Mouse (Mus musculus) MEL (cell line): ENCODE data around the gene Mdc1. TPM values are rescaled to one million over a fixed set of nuclear protein-coding genes. Genes with fewer than 3 reads are reported as not detected.

Source experiments
- DNase-seq: peaks from one replicate; pipeline ENCODE4 v3.0.0; 2011; ENCODE audit warnings: low read depth, low spot score
- H3K27ac ChIP-seq: 2 replicates; pipeline ENCODE4 v1.5.1; 2012; ENCODE audit warnings: low read depth, mild to moderate bottlenecking, control low read depth, low read length, moderate library complexity; ENCODE audit not compliant: control insufficient read depth
- H3K27me3 ChIP-seq, 2 experiments: fragments of 150-350 bp in 1 of 2; sonication (generic) in 1 of 2; 2 replicates each; pipeline ENCODE4 v1.6.1; 2012; ENCODE audit warnings: low read length in 2 of 2, mild to moderate bottlenecking in 2 of 2, improper control_type of control experiment in 1 of 2, moderate library complexity in 1 of 2; ENCODE audit not compliant: insufficient read depth in 2 of 2, control insufficient read depth in 1 of 2
- H3K36me3 ChIP-seq, 2 experiments: 2 replicates each; pipeline ENCODE4 v1.6.1; 2012 to 2014; ENCODE audit warnings: low read length in 2 of 2, improper control_type of control experiment in 1 of 2, inconsistent platforms in 1 of 2, mild to moderate bottlenecking in 1 of 2; ENCODE audit not compliant: insufficient read depth in 2 of 2, control insufficient read depth in 1 of 2
- H3K4me1 ChIP-seq, 2 experiments: fragments of 150-350 bp in 1 of 2; sonication (generic) in 1 of 2; 2 replicates each; pipeline ENCODE4 v1.6.1; 2012; ENCODE audit warnings: low read length in 2 of 2, improper control_type of control experiment in 1 of 2, mild to moderate bottlenecking in 1 of 2; ENCODE audit not compliant: insufficient read depth in 2 of 2, control insufficient read depth in 1 of 2
- H3K4me3 ChIP-seq, 2 experiments: fragments of 150-350 bp in 1 of 2; sonication (generic) in 1 of 2; 2 replicates each; pipeline ENCODE4 v1.5.1; 2012; ENCODE audit warnings: low read depth in 2 of 2, low read length in 2 of 2, mild to moderate bottlenecking in 2 of 2, moderate library complexity in 2 of 2, control low read depth in 1 of 2, improper control_type of control experiment in 1 of 2; ENCODE audit not compliant: control insufficient read depth in 1 of 2, insufficient read depth in 1 of 2
- H3K79me2 ChIP-seq: 2 replicates; pipeline ENCODE4 v1.6.1; 2012; ENCODE audit warnings: mild to moderate bottlenecking, low read length, moderate library complexity; ENCODE audit not compliant: control insufficient read depth, poor library complexity, insufficient read depth
- H3K9ac ChIP-seq: 2 replicates; pipeline ENCODE4 v1.6.1; 2012; ENCODE audit warnings: low read depth, mild to moderate bottlenecking, control low read depth, low read length, moderate library complexity; ENCODE audit not compliant: control insufficient read depth, poor library complexity, severe bottlenecking
- H3K9me3 ChIP-seq: fragments of 150-350 bp; sonication (generic); replicated peaks from 2 replicates; pipeline ENCODE4 v1.6.1; 2012; ENCODE audit warnings: mild to moderate bottlenecking, low read length, improper control_type of control experiment, moderate library complexity; ENCODE audit not compliant: insufficient read depth
- CHD1 ChIP-seq: IDR thresholded peaks from 2 replicates; pipeline ENCODE4 v1.6.1; 2012; ENCODE audit warnings: low read depth, mild to moderate bottlenecking, inconsistent platforms, low read length, improper control_type of control experiment
- CHD2 ChIP-seq: IDR thresholded peaks from 2 replicates; pipeline ENCODE4 v1.6.1; 2011; ENCODE audit warnings: low read length, improper control_type of control experiment
- E2F4 ChIP-seq: IDR thresholded peaks from 2 replicates; pipeline ENCODE4 v1.6.1; 2011; ENCODE audit warnings: low read depth, low read length, improper control_type of control experiment, borderline replicate concordance
- ELF1 ChIP-seq: IDR thresholded peaks from 2 replicates; pipeline ENCODE4 v1.6.1; 2014; ENCODE audit warnings: low read depth, mild to moderate bottlenecking, inconsistent platforms, low read length, improper control_type of control experiment, moderate library complexity
- EP300 ChIP-seq, 2 experiments: IDR thresholded peaks; 2 replicates each; pipeline ENCODE4 v1.6.1; 2011; ENCODE audit warnings: improper control_type of control experiment in 2 of 2, low read length in 2 of 2, low read depth in 1 of 2, mild to moderate bottlenecking in 1 of 2
- ETS1 ChIP-seq: IDR thresholded peaks from 2 replicates; pipeline ENCODE4 v1.6.1; 2012; ENCODE audit warnings: low read depth, mild to moderate bottlenecking, inconsistent platforms, low read length, improper control_type of control experiment, moderate library complexity
- GABPA ChIP-seq: IDR thresholded peaks from 2 replicates; pipeline ENCODE4 v1.6.1; 2012; ENCODE audit warnings: low read depth, mild to moderate bottlenecking, inconsistent platforms, low read length, improper control_type of control experiment, moderate library complexity
- GATA1 ChIP-seq: IDR thresholded peaks from 2 replicates; pipeline ENCODE4 v1.6.1; 2011; ENCODE audit warnings: low read depth, low read length, improper control_type of control experiment
- HCFC1 ChIP-seq: IDR thresholded peaks from 2 replicates; pipeline ENCODE4 v1.6.1; 2012; ENCODE audit warnings: low read depth, mild to moderate bottlenecking, inconsistent platforms, low read length, improper control_type of control experiment, moderate library complexity
- JUND ChIP-seq: IDR thresholded peaks from 2 replicates; pipeline ENCODE4 v1.6.1; 2011; ENCODE audit warnings: low read depth, mild to moderate bottlenecking, improper control_type of control experiment, low read length
- KAT2A ChIP-seq: conservative IDR thresholded peaks from 2 replicates; pipeline ENCODE4 v1.6.1; 2012; ENCODE audit warnings: low read depth, low read length, improper control_type of control experiment, inconsistent platforms
- MAFK ChIP-seq: IDR thresholded peaks from 2 replicates; pipeline ENCODE4 v1.6.1; 2011; ENCODE audit warnings: low read depth, mild to moderate bottlenecking, low read length, improper control_type of control experiment, borderline replicate concordance
- MAX ChIP-seq: IDR thresholded peaks from 2 replicates; pipeline ENCODE4 v1.6.1; 2011; ENCODE audit warnings: low read length, improper control_type of control experiment
- MAZ ChIP-seq: IDR thresholded peaks from 2 replicates; pipeline ENCODE4 v1.6.1; 2012; ENCODE audit warnings: low read depth, mild to moderate bottlenecking, inconsistent platforms, low read length, improper control_type of control experiment
- MEF2A ChIP-seq: IDR thresholded peaks from 2 replicates; pipeline ENCODE4 v1.6.1; 2014; ENCODE audit warnings: low read depth, mild to moderate bottlenecking, inconsistent platforms, low read length, improper control_type of control experiment; ENCODE audit not compliant: poor library complexity, insufficient replicate concordance, severe bottlenecking; ENCODE audit errors: extremely low read depth
- NRF1 ChIP-seq: IDR thresholded peaks from 2 replicates; pipeline ENCODE4 v1.6.1; 2014; ENCODE audit warnings: low read depth, mild to moderate bottlenecking, inconsistent platforms, low read length, improper control_type of control experiment, moderate library complexity; ENCODE audit not compliant: poor library complexity, insufficient read depth, severe bottlenecking
- POLR2A ChIP-seq, 2 experiments: IDR thresholded peaks; 2 replicates each; pipeline ENCODE4 v1.6.1; 2011 to 2012; ENCODE audit warnings: low read length in 2 of 2, mild to moderate bottlenecking in 2 of 2, control low read depth in 1 of 2, improper control_type of control experiment in 1 of 2, low read depth in 1 of 2, moderate library complexity in 1 of 2; ENCODE audit not compliant: control insufficient read depth in 1 of 2, insufficient read depth in 1 of 2, poor library complexity in 1 of 2
- POLR2AphosphoS2 ChIP-seq: IDR thresholded peaks from 2 replicates; pipeline ENCODE4 v1.6.1; 2011; ENCODE audit warnings: low read length, improper control_type of control experiment
- POLR2AphosphoS5 ChIP-seq: IDR thresholded peaks from 2 replicates; pipeline ENCODE4 v1.6.1; 2012; ENCODE audit warnings: low read depth, borderline replicate concordance, mild to moderate bottlenecking, inconsistent platforms, low read length, moderate library complexity, mixed read lengths
- RAD21 ChIP-seq: IDR thresholded peaks from 2 replicates; pipeline ENCODE4 v1.6.1; 2011; ENCODE audit warnings: mild to moderate bottlenecking, low read depth, low read length, improper control_type of control experiment
- RCOR1 ChIP-seq: IDR thresholded peaks from 2 replicates; pipeline ENCODE4 v1.6.1; 2012; ENCODE audit warnings: low read depth, mild to moderate bottlenecking, inconsistent platforms, low read length, improper control_type of control experiment
- TAL1 ChIP-seq: IDR thresholded peaks from 2 replicates; pipeline ENCODE4 v1.6.1; 2012; ENCODE audit warnings: mild to moderate bottlenecking, inconsistent platforms, low read length, moderate library complexity, mixed read lengths
- TCF12 ChIP-seq: IDR thresholded peaks from 2 replicates; pipeline ENCODE4 v1.6.1; 2014; ENCODE audit warnings: low read depth, mild to moderate bottlenecking, inconsistent platforms, low read length, improper control_type of control experiment, moderate library complexity
- USF1 ChIP-seq: IDR thresholded peaks from 2 replicates; pipeline ENCODE4 v1.6.1; 2014; ENCODE audit warnings: low read depth, mild to moderate bottlenecking, inconsistent platforms, low read length, improper control_type of control experiment, moderate library complexity
- USF2 ChIP-seq, 2 experiments: IDR thresholded peaks; 2 replicates each; pipeline ENCODE4 v1.6.1; 2011 to 2012; ENCODE audit warnings: improper control_type of control experiment in 2 of 2, low read length in 2 of 2, borderline replicate concordance in 1 of 2, inconsistent platforms in 1 of 2, low read depth in 1 of 2, mild to moderate bottlenecking in 1 of 2; ENCODE audit not compliant: insufficient read depth in 1 of 2
- ZKSCAN1 ChIP-seq: IDR thresholded peaks from 2 replicates; pipeline ENCODE4 v1.6.1; 2012; ENCODE audit warnings: low read depth, mild to moderate bottlenecking, inconsistent platforms, low read length, improper control_type of control experiment, moderate library complexity
- ZMIZ1 ChIP-seq: IDR thresholded peaks from 2 replicates; pipeline ENCODE4 v1.6.1; 2012; ENCODE audit warnings: low read depth, mild to moderate bottlenecking, inconsistent platforms, low read length, improper control_type of control experiment, moderate library complexity
- ZNF384 ChIP-seq: IDR thresholded peaks from 2 replicates; pipeline ENCODE4 v1.6.1; 2012; ENCODE audit warnings: low read depth, mild to moderate bottlenecking, inconsistent platforms, low read length, improper control_type of control experiment
- polyA plus RNA-seq, 2 experiments: library from polyadenylated mRNA; stranded (reverse) in 1 of 2; unstranded in 1 of 2; fragments of >175 nt in 1 of 2; fragments of >200 nt in 1 of 2; gene quantifications; 2 replicates each; pipeline versions ENCODE4 v1.2.1 to v1.2.4; 2012; ENCODE audit warnings: low replicate concordance in 2 of 2, low read depth in 1 of 2; ENCODE audit not compliant: insufficient read length in 2 of 2, insufficient read depth in 1 of 2, missing spikeins in 1 of 2
- total RNA-seq: library from RNA; depleted of rRNA; stranded (reverse); fragments of 300-350 nt; gene quantifications from 2 replicates; pipeline ENCODE4 v1.2.3, GENCODE M21; 2012

The Mdc1 gene
- total and polyA plus RNA-seq, 3 experiments = 15.0 to 77.9 (median 46.6) TPM

GRCm38 (mm10) chr17:35887725-35888124 lies 46.4 kb downstream of the Mdc1 start:
- H3K9me3 ChIP-seq = no peaks in the 10 kb centered on the region
- DNase-seq = no peak
- no peaks in the 10 kb centered on the region for H3K4me1 ChIP-seq
- peaks cover 0 to 10% of the 10 kb centered on the region in 2 experiments; a peak in 2 of 4 replicates for H3K36me3 ChIP-seq
- H3K27ac ChIP-seq = no peak overlapping the region
- H3K9ac ChIP-seq = no peak overlapping the region
- TF ChIP-seq POLR2A (IDR thresholded peaks at IDR 0.05; ENCODE audit: control insufficient read depth in 1 of 2, insufficient read depth in 1 of 2, low read depth in 1 of 2, low read length in 2 of 2, poor library complexity in 1 of 2) = no peak
- no peaks in the 10 kb centered on the region for H3K79me2 ChIP-seq
- no peaks in the 10 kb centered on the region for H3K27me3 ChIP-seq
- H3K4me3 ChIP-seq = no peak overlapping the region

- peaks cover 22% of the 10 kb centered on the region for H3K79me2 ChIP-seq
- no peaks in the 10 kb centered on the region for H3K27me3 ChIP-seq
- peaks cover 3 to 31% of the 10 kb centered on the region in 2 experiments; a peak in 3 of 4 replicates for H3K36me3 ChIP-seq
- H3K27ac ChIP-seq = peak within 1 kb of the TSS; percentile 84
- H3K9me3 ChIP-seq = no peaks in the 10 kb centered on the region
- peaks cover 4 to 40% of the 10 kb centered on the region in 2 experiments; a peak in 3 of 4 replicates for H3K4me1 ChIP-seq
- H3K4me3 ChIP-seq = peak within 1 kb of the TSS; percentile 93
- peak; percentile 94 for DNase-seq
- H3K9ac ChIP-seq = peak within 1 kb of the TSS; percentile 99
- no peak for TF ChIP-seq EP300 (IDR thresholded peaks at IDR 0.05; ENCODE audit: low read depth in 1 of 2, low read length in 2 of 2)
- TF ChIP-seq USF2 (IDR thresholded peaks at IDR 0.05; ENCODE audit: borderline replicate concordance in 1 of 2, insufficient read depth in 1 of 2, low read depth in 1 of 2, low read length in 2 of 2) = no peak
- TF ChIP-seq ETS1 = no peak
- no peak for TF ChIP-seq TAL1
- TF ChIP-seq MAFK = no peak
- TF ChIP-seq POLR2AphosphoS2 = peak; percentile 95
- no peak for TF ChIP-seq JUND
- TF ChIP-seq CHD2 = no peak
- peak; percentile 46; the same call in 1 of the 2 replicates for TF ChIP-seq TCF12
- no peak for TF ChIP-seq E2F4
- no peak for TF ChIP-seq POLR2AphosphoS5
- TF ChIP-seq CHD1 = 0 out of 2 replicates have a peak, but pooled peaks have one; percentile 20
- TF ChIP-seq MEF2A = no peak
- no peak; the same call in 1 of the 2 replicates for TF ChIP-seq KAT2A
- no peak for TF ChIP-seq ZKSCAN1
- TF ChIP-seq ZMIZ1 = 0 out of 2 replicates have a peak, but pooled peaks have one; percentile 75
- TF ChIP-seq ZNF384 = no peak
- no peak for TF ChIP-seq USF1
- no peak for TF ChIP-seq GATA1
- TF ChIP-seq MAX = peak; percentile 77
- no peak for TF ChIP-seq RAD21
- TF ChIP-seq GABPA = no peak
- TF ChIP-seq HCFC1 = peak; percentile 76
- peak; percentile 87 for TF ChIP-seq NRF1
- peak; percentile 93 for TF ChIP-seq MAZ
- TF ChIP-seq POLR2A (IDR thresholded peaks at IDR 0.05; ENCODE audit: control insufficient read depth in 1 of 2, insufficient read depth in 1 of 2, low read depth in 1 of 2, low read length in 2 of 2, poor library complexity in 1 of 2) = peak; percentile 68 to 72; a peak in 3 of 4 replicates
- 0 out of 2 replicates have a peak, but pooled peaks have one; percentile 31 for TF ChIP-seq ELF1
- 0 out of 2 replicates have a peak, but pooled peaks have one; percentile 22 for TF ChIP-seq RCOR1
These were observed 55.7 kb downstream of the Mdc1 start, which contains the start of gene 2310061I04Rik for GRCm38 (mm10) chr17:35896781-35897643. Gene 2310061I04Rik, minus strand, starts transcription at chr17:35897431.
